Mouse (Mus musculus): ENCODE data around the gene Irs3. TPM values are rescaled to one million over a fixed set of nuclear protein-coding genes. Genes with fewer than 3 reads are reported as not detected.

Gene Irs3
- polyA plus RNA-seq, 1 experiment from 2014 or later = 0.74 TPM

DNA sequence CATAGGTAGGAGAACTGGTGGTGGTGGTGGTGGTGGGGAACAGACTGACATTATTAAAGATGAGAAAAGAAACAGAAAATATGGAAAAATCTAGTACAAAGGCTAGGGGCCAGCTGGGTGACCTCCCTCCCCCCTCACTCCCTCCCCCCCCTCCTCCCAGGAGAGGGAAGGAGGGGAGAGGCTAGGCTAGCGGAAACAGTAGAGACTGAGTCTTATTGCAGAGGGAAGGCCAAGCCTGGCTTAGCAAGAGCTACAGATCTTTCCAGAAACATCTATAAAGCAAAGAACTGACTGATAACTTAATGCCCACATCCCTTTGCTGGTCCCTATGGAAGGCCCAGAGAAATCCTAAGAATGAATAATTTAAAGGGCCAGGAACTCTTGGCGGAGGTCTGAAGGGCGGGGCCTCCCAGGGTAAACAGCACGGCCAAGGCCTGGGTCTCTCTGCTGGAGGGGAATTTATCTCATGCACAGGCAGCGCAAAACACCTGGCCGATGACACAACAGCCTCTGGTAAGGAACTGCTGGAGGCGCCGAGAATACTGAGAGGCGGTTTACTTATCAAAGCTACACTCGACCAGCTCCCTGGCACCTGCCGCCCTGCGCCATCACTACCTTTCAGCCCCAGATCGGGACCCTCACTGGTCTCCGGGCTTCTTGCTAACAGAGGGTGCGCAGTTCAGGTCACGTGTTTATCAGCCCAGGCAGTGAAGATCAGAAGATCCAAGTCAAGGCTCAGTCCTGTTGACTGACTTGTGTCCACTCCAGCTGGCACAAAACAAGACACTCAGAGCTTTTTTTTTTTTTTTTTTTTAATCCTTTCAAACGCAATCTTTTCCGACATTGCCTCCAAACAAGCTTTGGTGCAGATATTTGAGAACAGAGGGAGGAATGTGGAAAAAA is 4.4 kb upstream of the Irs3 start:
- DNase-seq (ENCODE audit: low spot score) = no peak
- 10% methylated on average over 18 of the region's 18 CpGs for whole genome bisulfite sequencing
- peak overlapping the region; percentile 69 for H3K27ac ChIP-seq
- H3K4me3 ChIP-seq = peak overlapping the region; percentile 46
- peaks cover 27% of the 10 kb centered on the region for H3K27me3 ChIP-seq (ENCODE audit: insufficient read depth, poor library complexity, severe bottlenecking)
- peaks cover 31% of the 10 kb centered on the region for H3K36me3 ChIP-seq
- H3K9me3 ChIP-seq = no peaks in the 10 kb centered on the region
- peaks cover 52% of the 10 kb centered on the region for H3K4me1 ChIP-seq

DNA sequence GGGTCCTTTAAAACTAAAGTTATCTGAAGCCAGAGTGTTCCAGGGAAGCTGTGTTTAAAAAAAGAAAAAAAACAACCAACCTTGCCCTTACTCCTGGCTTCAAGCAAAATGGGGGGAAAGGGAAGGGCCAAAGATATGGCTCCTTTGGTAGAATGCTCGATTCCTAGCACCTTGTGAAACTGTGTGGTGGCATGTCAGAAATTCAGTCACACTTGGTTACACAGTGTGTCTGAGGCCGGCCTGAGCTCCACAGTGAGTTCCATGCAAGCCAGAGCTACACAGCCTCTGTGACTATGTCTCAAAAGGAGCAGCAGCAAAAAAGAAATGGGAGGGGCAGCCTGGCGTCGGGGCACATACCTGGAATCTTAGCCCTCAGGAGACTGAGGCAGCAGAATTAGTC is 3.7 kb upstream of the Irs3 start:
- H3K4me1 ChIP-seq = peaks cover 56% of the 10 kb centered on the region
- peaks cover 27% of the 10 kb centered on the region for H3K36me3 ChIP-seq
- peak overlapping the region; percentile 69; the same call in 1 of the 2 replicates for H3K27ac ChIP-seq
- 48% methylated on average over 4 of the region's 4 CpGs for WGBS
- H3K4me3 ChIP-seq = no peak overlapping the region
- H3K27me3 ChIP-seq (ENCODE audit: insufficient read depth, poor library complexity, severe bottlenecking) = peaks cover 34% of the 10 kb centered on the region
- H3K9me3 ChIP-seq = no peaks in the 10 kb centered on the region
- DNase-seq (ENCODE audit: low spot score) = no peak

DNA sequence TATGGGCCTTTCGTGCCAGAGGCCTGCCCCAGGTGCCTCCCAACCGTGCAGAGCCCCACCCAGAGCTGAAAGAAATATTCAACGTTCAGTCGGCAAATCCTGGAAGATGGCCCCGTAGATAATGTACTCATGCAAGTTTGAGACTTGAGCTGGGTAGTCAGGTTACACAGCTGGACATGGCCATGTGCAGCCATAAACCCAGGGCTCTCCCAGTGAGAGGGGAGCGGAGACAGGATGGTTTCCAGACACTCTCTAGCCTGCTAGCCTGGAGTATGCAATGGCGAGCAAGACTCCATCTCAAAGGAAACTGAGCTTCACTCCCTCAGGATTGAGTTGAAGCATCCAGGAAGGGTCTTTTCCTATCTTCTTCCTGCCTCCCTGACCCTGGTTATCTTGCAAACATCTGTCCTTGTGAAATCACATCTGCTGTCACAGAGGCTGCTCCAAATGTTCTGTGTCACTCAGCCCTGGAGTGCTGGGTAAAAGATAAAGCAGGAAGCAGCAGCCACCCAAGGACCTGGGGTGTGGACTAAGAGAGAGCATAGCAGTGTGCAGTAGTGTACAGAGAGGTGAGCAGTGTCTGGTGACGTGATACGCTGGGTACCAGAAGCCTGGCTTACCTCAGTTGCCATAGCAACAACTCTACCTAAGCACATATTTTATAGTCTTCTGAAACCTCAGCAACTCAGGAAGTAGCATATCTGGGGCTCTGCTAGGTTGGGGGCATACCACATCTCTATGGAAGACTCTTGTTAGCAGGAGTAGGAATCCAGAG is 2.5 kb upstream of the Irs3 start:
- Histone ChIP-seq H3K9me3 (no peaks in the 10 kb centered on the region), H3K4me3 (no peak overlapping the region), H3K27ac (peak overlapping the region; percentile 19; the same call in 1 of the 2 replicates), H3K27me3 (ENCODE audit: insufficient read depth, poor library complexity, severe bottlenecking) (peaks cover 47% of the 10 kb centered on the region), H3K36me3 (peaks cover 15% of the 10 kb centered on the region), H3K4me1 (peaks cover 58% of the 10 kb centered on the region)
- DNase-seq (ENCODE audit: low spot score) = no peak
- WGBS = 49% methylated on average over 9 of the region's 9 CpGs

DNA sequence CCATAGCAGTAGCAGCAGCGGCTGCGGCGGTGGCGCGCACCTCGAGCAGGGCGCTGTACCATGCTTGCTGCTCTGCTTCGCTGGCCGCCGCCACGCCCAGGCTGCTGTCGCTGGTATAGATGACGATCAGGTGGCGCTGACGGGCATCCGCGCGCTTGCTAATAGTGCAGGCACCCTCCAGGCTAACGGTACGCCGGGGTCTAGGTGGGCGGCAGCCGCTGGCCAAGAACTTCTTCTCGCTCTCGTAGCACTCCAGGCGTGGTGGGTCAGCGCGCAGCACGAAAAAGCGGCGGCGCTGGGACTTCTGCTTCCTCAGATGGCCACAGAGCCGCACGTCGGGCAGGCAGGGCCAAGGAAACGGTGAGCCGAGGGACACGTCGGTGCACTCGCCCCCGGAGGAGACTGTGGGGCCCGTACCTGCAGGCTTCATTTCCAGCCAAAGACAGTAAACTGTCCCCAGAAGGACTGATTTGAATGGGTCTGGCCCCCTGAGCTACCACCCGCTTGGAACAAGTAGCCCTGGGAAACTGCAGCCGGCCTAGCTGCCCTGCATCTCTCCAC is 343 bp downstream of the Irs3 start:
- Histone ChIP-seq H3K9me3 (no peaks in the 10 kb centered on the region), H3K4me1 (peaks cover 54% of the 10 kb centered on the region), H3K36me3 (peaks cover 27% of the 10 kb centered on the region), H3K27ac (peak overlapping the region; percentile 11; the same call in 1 of the 2 replicates), H3K27me3 (ENCODE audit: insufficient read depth, poor library complexity, severe bottlenecking) (peaks cover 55% of the 10 kb centered on the region), H3K4me3 (peak overlapping the region; percentile 58)
- DNase-seq (ENCODE audit: low spot score) = no peak
- WGBS = 3% methylated on average over 44 of the region's 44 CpGs

DNA sequence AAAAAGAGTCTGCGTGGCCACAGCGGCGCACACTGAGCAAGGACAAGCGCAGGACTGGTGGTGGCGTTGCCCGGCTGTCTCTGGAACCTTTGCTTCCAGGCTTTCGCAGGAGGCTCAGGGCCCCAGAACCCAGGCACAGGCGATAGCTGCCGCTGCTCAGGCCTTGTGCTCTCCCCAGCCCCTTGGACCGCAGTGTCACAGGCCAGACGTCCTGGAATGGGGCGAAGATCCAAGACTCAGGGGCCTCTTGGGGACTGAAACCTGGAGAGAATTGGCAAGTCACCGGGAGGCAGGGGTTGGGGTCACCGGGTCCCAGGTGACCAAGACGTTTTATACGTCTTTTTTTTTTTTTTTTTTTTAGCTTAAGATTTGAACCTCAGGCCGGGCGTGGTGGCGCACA is 1.0 kb downstream of the Irs3 start:
- peak overlapping the region; percentile 37; the same call in 1 of the 2 replicates for H3K27ac ChIP-seq
- H3K27me3 ChIP-seq (ENCODE audit: insufficient read depth, poor library complexity, severe bottlenecking) = peaks cover 55% of the 10 kb centered on the region
- H3K4me1 ChIP-seq = peaks cover 54% of the 10 kb centered on the region
- 28% methylated on average over 19 of the region's 19 CpGs for WGBS
- H3K36me3 ChIP-seq = peaks cover 34% of the 10 kb centered on the region
- H3K9me3 ChIP-seq = no peaks in the 10 kb centered on the region
- H3K4me3 ChIP-seq = peak overlapping the region; percentile 36
- no peak for DNase-seq (ENCODE audit: low spot score)

DNA sequence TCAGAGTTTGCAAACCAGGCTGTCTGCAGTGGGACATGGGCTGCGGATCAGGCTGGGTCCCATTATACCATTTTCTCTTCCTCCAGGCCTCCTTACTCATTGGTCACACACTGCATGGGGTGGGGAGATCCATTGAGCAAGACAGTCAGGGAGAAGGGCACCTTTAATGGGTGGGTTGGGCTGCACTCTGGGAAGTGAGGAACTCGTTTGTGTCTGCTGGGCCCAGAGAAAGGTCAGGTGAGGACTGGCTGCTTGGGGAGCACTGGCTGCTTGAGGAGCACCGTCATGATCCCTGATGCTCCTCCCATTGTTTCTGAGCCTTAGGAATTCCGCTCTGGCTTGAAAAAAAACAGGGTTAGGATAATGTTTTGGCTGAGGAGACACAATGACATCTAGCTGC is 2.6 kb downstream of the Irs3 start:
- 53% methylated on average over 4 of the region's 4 CpGs for WGBS
- H3K9me3 ChIP-seq = no peaks in the 10 kb centered on the region
- peaks cover 55% of the 10 kb centered on the region for H3K27me3 ChIP-seq (ENCODE audit: insufficient read depth, poor library complexity, severe bottlenecking)
- no peak overlapping the region for H3K4me3 ChIP-seq
- H3K36me3 ChIP-seq = peaks cover 49% of the 10 kb centered on the region
- no peak overlapping the region for H3K27ac ChIP-seq
- H3K4me1 ChIP-seq = peaks cover 42% of the 10 kb centered on the region
- DNase-seq (ENCODE audit: low spot score) = no peak

DNA sequence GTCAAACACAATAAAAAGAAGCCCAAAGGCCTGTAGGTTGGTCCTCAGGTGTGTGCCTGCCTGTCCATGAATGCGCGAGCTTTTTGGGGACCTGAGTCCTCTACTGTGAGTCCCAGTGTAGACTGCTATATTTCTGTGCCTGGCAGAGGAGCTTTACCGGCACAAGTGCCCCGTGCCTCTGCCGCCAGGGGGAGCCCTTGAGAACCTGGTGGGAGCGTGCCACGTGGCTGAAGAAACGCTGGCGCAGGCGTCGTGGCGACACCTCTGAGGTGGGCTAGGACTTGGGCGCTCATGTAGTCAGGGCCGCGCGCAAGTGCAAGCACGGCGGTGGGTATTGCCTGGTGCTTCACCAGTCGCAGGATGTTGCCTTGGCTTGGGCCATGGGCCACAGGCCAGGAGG is 4.5 kb downstream of the Irs3 start, which contains the start of gene Sap25:
Gene Sap25 (plus strand): TSS at position 281 of the 400 bp plus-strand sequence.
- peaks cover 34% of the 10 kb centered on the region for H3K4me1 ChIP-seq
- H3K27me3 ChIP-seq (ENCODE audit: insufficient read depth, poor library complexity, severe bottlenecking) = peaks cover 39% of the 10 kb centered on the region
- H3K27ac ChIP-seq = no peak within 1 kb of the TSS
- no peak for DNase-seq (ENCODE audit: low spot score)
- peaks cover 68% of the 10 kb centered on the region for H3K36me3 ChIP-seq
- no peak within 1 kb of the TSS for H3K4me3 ChIP-seq
- 84% methylated on average over 19 of the region's 19 CpGs for WGBS
- H3K9me3 ChIP-seq = no peaks in the 10 kb centered on the region

DNA sequence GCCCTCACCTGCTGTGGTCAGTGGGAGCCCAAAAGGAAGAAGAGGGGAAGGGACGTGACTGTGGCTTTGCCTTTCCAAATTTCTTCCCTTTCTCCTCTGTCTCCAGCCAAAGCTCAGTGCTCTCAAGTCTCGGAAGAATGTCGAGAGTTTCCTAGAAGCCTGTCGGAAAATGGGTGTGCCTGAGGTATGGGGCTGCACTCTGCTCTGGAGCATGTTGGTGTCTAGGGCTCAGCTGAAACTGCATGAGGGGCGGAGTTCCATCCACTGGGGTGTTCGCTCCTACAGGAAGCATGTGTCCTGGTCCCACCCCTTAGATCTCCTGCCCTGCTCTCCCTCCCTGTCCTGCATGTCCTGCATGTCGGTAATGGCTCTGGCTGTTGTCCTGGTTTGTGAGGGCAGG is 6.0 kb downstream of the Irs3 start:
- peaks cover 82% of the 10 kb centered on the region for H3K36me3 ChIP-seq
- no peak overlapping the region for H3K27ac ChIP-seq
- 80% methylated on average over 7 of the region's 7 CpGs for WGBS
- H3K9me3 ChIP-seq = no peaks in the 10 kb centered on the region
- DNase-seq (ENCODE audit: low spot score) = no peak
- H3K4me3 ChIP-seq = no peak overlapping the region
- peaks cover 23% of the 10 kb centered on the region for H3K27me3 ChIP-seq (ENCODE audit: insufficient read depth, poor library complexity, severe bottlenecking)
- H3K4me1 ChIP-seq = peaks cover 20% of the 10 kb centered on the region

DNA sequence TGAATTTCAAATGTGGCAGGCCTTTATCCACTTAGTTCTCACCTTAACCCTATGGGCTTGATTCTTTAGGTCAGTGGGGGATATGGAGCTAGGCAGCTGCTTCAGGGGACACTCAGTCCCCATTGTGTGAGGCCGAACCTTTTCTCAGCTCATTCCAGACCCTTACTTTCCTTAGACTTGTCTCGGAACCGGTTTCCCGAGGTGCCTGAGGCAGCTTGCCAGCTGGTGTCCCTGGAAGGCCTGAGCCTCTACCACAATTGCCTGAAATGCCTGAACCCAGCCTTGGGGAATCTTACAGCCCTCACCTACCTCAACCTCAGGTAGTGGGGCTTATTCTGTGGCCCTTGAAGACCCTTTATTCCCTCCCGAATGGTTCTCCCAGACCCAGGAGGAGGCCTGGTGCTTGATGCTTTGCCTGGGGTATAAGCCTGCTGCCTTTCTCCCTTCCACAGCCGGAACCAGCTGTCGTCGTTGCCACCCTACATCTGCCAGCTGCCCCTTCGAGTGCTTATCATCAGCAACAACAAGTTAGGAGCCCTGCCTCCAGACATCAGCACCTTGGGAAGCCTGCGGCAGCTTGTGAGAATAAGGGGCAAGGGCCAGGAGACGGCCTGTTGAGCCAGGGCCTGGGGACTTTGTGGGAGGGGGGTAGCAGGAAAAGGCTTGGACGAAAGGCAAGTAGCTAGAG is 12.0 kb downstream of the Irs3 start:
- WGBS = 75% methylated on average over 12 of the region's 12 CpGs

DNA sequence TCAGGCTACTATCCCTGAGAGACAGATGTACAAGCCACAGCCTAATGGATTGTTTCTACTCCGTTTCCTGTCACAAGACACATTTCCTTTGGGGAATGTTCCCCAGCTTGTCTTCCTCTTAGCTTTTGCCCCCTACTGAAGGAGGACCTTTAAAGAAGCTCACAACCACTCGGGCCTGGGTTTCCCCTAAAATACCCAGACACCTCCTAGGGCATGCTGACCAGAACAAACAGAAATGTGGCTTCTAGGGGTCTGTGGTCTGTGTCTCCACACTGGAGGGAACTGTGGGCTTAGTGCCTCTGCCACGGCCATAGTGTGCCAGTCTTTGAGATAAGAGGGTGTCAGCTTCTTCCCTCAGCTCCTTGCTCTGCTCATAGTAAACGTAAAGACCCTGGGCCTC is 13.9 kb downstream of the Irs3 start:
- Histone ChIP-seq H3K9me3 (no peaks in the 10 kb centered on the region), H3K4me1 (peaks cover 27% of the 10 kb centered on the region), H3K27ac (peak overlapping the region; percentile 92; the same call in 1 of the 2 replicates), H3K27me3 (ENCODE audit: insufficient read depth, poor library complexity, severe bottlenecking) (no peaks in the 10 kb centered on the region), H3K36me3 (peaks cover 34% of the 10 kb centered on the region), H3K4me3 (peak overlapping the region; percentile 19; the same call in 1 of the 2 replicates)
- 44% methylated on average over 4 of the region's 4 CpGs for WGBS
- no peak for DNase-seq (ENCODE audit: low spot score)

More for the DNA sequence above, 12.0 kb downstream of the Irs3 start:
- DNase-seq (ENCODE audit: low spot score) = no peak
- H3K36me3 ChIP-seq = peaks cover 54% of the 10 kb centered on the region
- no peaks in the 10 kb centered on the region for H3K27me3 ChIP-seq (ENCODE audit: insufficient read depth, poor library complexity, severe bottlenecking)
- no peak overlapping the region for H3K4me3 ChIP-seq
- H3K4me1 ChIP-seq = peaks cover 27% of the 10 kb centered on the region
- H3K27ac ChIP-seq = no peak overlapping the region
- no peaks in the 10 kb centered on the region for H3K9me3 ChIP-seq

DNA sequence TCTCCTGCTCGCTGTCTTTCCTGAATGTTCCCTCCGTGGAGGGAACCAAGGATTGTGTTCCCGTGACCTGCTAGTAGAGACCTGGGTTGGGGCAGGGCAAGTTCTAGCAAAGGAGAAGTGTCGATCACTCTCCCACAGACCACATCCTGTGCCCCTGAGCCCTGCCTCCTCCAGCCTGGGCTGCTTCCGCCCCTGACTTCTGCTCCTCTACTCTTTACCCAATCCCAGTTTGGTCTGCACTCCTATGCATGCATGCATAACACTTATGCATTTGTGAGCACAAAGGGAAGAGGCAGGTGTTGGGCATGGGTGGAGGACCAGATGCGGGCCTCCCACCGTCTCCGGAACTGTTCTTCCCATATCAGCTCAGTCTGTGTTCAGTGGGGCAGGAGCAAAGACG is 14.3 kb downstream of the Irs3 start:
- H3K27ac ChIP-seq = peak overlapping the region; percentile 92; the same call in 1 of the 2 replicates
- DNase-seq (ENCODE audit: low spot score) = no peak
- no peaks in the 10 kb centered on the region for H3K9me3 ChIP-seq
- H3K4me3 ChIP-seq = peak overlapping the region; percentile 19
- H3K27me3 ChIP-seq (ENCODE audit: insufficient read depth, poor library complexity, severe bottlenecking) = no peaks in the 10 kb centered on the region
- peaks cover 30% of the 10 kb centered on the region for H3K36me3 ChIP-seq
- H3K4me1 ChIP-seq = peaks cover 27% of the 10 kb centered on the region
- 55% methylated on average over 9 of the region's 9 CpGs for WGBS

DNA sequence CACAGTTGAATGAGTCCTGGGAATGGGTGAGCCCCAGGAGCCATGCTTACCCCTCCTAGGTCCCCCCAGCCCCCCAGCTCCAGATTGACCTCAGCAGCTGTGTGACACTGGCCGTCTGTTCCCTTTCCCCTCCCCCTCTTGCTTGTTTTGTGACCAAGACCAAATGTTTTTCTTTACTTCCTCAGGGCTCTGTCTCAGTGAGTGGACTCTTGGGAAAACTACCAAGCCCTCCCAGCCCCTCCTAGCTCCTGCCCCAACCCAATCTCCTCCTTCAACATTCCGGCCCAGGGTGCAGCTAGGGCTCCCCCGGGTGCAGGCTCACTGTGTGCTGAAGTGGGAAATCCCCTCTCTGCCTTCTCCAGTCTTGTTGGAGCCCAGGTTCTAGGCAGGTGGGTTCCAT is 14.9 kb downstream of the Irs3 start:
- DNase-seq (ENCODE audit: low spot score) = no peak
- H3K36me3 ChIP-seq = peaks cover 24% of the 10 kb centered on the region
- no peaks in the 10 kb centered on the region for H3K27me3 ChIP-seq (ENCODE audit: insufficient read depth, poor library complexity, severe bottlenecking)
- WGBS = 29% methylated on average over 3 of the region's 3 CpGs
- H3K4me3 ChIP-seq = peak overlapping the region; percentile 75
- peaks cover 27% of the 10 kb centered on the region for H3K4me1 ChIP-seq
- no peaks in the 10 kb centered on the region for H3K9me3 ChIP-seq
- peak overlapping the region; percentile 92 for H3K27ac ChIP-seq
